In genomic region chr17:4365811-4366210, GRCm38 (mm10) we compare ENCODE assay signal across 28 mouse cellular contexts.
"Had no signal": no experiment of that assay in that cellular context is flagged by ENCODE, and none has a peak within 500 bp of the region (broad histone marks: within the 10 kb centered on the region; RNA-seq: fewer than 3 reads in every experiment).

No protein-coding gene starts in this region.

- H3K4me1 ChIP-seq: embryonic facial prominence, embryonic 12.5 days; embryonic facial prominence, embryonic 13.5 days; embryonic facial prominence, embryonic 15.5 days; forebrain, embryonic 10.5 days; forebrain, embryonic 12.5 days; forebrain, embryonic 13.5 days; forebrain, embryonic 15.5 days had no signal

- H3K36me3 ChIP-seq: embryonic facial prominence, embryonic 10.5 days; embryonic facial prominence, embryonic 12.5 days; embryonic facial prominence, embryonic 13.5 days; embryonic facial prominence, embryonic 15.5 days; forebrain, embryonic 10.5 days; forebrain, embryonic 12.5 days; forebrain, embryonic 15.5 days had no signal

- H3K27me3 ChIP-seq: embryonic facial prominence, embryonic 12.5 days; embryonic facial prominence, embryonic 13.5 days; embryonic facial prominence, embryonic 15.5 days; forebrain, embryonic 12.5 days; forebrain, embryonic 13.5 days; forebrain, embryonic 15.5 days had no signal

- H3K4me2 ChIP-seq: embryonic facial prominence, embryonic 12.5 days; embryonic facial prominence, embryonic 13.5 days; embryonic facial prominence, embryonic 15.5 days; forebrain, embryonic 12.5 days; forebrain, embryonic 13.5 days; forebrain, embryonic 15.5 days had no signal

- H3K4me3 ChIP-seq: embryonic facial prominence, embryonic 10.5 days; embryonic facial prominence, embryonic 12.5 days; embryonic facial prominence, embryonic 13.5 days; embryonic facial prominence, embryonic 15.5 days; erythroblast, embryonic 14.5 days; forebrain, embryonic 10.5 days; forebrain, embryonic 12.5 days; forebrain, embryonic 13.5 days; forebrain, embryonic 15.5 days; gastrocnemius, adult 2 months had no signal

- H3K9ac ChIP-seq: embryonic facial prominence, embryonic 12.5 days; embryonic facial prominence, embryonic 13.5 days; embryonic facial prominence, embryonic 15.5 days; forebrain, embryonic 12.5 days; forebrain, embryonic 13.5 days; forebrain, embryonic 15.5 days; forebrain, postnatal 0 days had no signal

- ATAC-seq: forebrain, embryonic 13.5 days; forebrain, embryonic 14.5 days; forebrain, embryonic 15.5 days; forebrain, embryonic 16.5 days; forebrain, postnatal 0 days had no signal

- H3K27ac ChIP-seq: embryonic facial prominence, embryonic 10.5 days; embryonic facial prominence, embryonic 12.5 days; embryonic facial prominence, embryonic 13.5 days; embryonic facial prominence, embryonic 15.5 days; forebrain, embryonic 10.5 days; forebrain, embryonic 12.5 days; forebrain, embryonic 13.5 days; forebrain, embryonic 15.5 days; gastrocnemius, adult 2 months had no signal

- H3K9me3 ChIP-seq: embryonic facial prominence, embryonic 10.5 days; embryonic facial prominence, embryonic 12.5 days; embryonic facial prominence, embryonic 13.5 days; embryonic facial prominence, embryonic 15.5 days; forebrain, embryonic 10.5 days; forebrain, embryonic 12.5 days; forebrain, embryonic 13.5 days; forebrain, embryonic 15.5 days had no signal

- DNase-seq: cerebellum, adult 18-20 months; cerebellum, adult 2 months; cerebellum, adult 8-10 months; cerebellum, adult 9-10 months; cerebellum, adult 9-11 months; cerebellum, postnatal 10 days; cerebellum, postnatal 14 days; cerebellum, postnatal 25 days; cerebellum, postnatal 36 days; embryo, embryonic 11 days; forebrain, postnatal 0 days; gastrocnemius, adult 2 months; gastrocnemius, postnatal 10 days; gastrocnemius, postnatal 14 days; gastrocnemius, postnatal 25 days; gastrocnemius, postnatal 36 days; heart, adult 11 months had no signal
